8 mouse cellular contexts compared by ENCODE assay signal in the genomic region with DNA sequence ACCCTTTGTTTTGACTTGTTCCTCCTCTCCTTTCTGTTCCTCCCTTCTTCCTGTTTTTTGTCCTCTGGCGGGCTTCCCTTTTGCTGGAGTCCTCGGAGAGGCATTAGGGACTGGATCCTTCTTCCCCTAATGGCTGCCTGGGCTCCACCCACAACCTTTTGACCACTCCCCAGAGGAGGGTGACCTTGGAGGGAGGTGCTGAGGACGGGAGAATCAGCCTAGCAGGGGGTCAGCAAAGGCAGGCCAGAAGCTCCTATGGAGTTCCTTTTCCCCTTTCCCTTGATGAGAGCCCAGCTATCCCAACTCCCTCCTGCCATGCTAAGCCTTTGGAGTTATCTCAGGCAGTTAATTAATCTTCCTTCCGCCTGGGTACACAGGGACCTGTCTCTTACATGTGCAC. TPM values are rescaled to one million over a fixed set of nuclear protein-coding genes. Genes with fewer than 3 reads are reported as not detected.
DNase-seq lines count a peak whose midpoint lies in the region; ATAC-seq and TF ChIP-seq lines count a peak whose summit lies in the region.

No protein-coding gene starts in this region.

- peak overlapping the region; percentile 76 for H3K9ac ChIP-seq in forebrain, postnatal 0 days
- peak overlapping the region; percentile 88 for H3K9ac ChIP-seq in hindbrain, embryonic 14.5 days
- H3K9ac ChIP-seq in midbrain, embryonic 15.5 days: peak overlapping the region; percentile 78

- peak; percentile 54 for DNase-seq in ovary, adult 18-20 months (ENCODE audit: low spot score)
- DNase-seq in ovary, postnatal 10 days (ENCODE audit: low spot score): no peak
- DNase-seq in cerebellum, adult 2 months: peak; percentile 78 to 82
- DNase-seq in forebrain, postnatal 0 days: no peak
- DNase-seq in hindbrain, embryonic 14.5 days (ENCODE audit: low spot score): no peak
- peak; percentile 90 for DNase-seq in liver
- DNase-seq in testis, postnatal 14 days (ENCODE audit: low spot score): peak; percentile 32

- no peak for TF ChIP-seq CTCF in cerebellum, adult 2 months (IDR thresholded peaks at IDR 0.05; ENCODE audit: borderline replicate concordance, insufficient read depth, low read depth, low read length)
- TF ChIP-seq CTCF in forebrain, postnatal 0 days (IDR thresholded peaks at IDR 0.05; ENCODE audit: low read depth): no peak

- peak overlapping the region; percentile 71 for H3K4me2 ChIP-seq in forebrain, postnatal 0 days (ENCODE audit: low read depth)
- H3K4me2 ChIP-seq in hindbrain, embryonic 14.5 days (replicated peaks): peak overlapping the region; percentile 72
- peak overlapping the region; percentile 84 for H3K4me2 ChIP-seq in midbrain, embryonic 15.5 days

- H3K4me3 ChIP-seq in cerebellum, adult 2 months (replicated peaks; ENCODE audit: insufficient read depth, low read depth, low read length): peak overlapping the region; percentile 99
- peak overlapping the region; percentile 63 for H3K4me3 ChIP-seq in forebrain, postnatal 0 days (ENCODE audit: low read depth, low read length)
- H3K4me3 ChIP-seq in hindbrain, embryonic 14.5 days (replicated peaks; ENCODE audit: low read length): peak overlapping the region; percentile 71
- peak overlapping the region; percentile 69 for H3K4me3 ChIP-seq in midbrain, embryonic 15.5 days

- peaks cover 10% of the 10 kb centered on the region; the same call in 1 of the 2 replicates for H3K36me3 ChIP-seq in forebrain, postnatal 0 days (ENCODE audit: insufficient read depth)
- H3K36me3 ChIP-seq in hindbrain, embryonic 14.5 days (replicated peaks; ENCODE audit: control insufficient read depth, insufficient read depth): peaks cover 23% of the 10 kb centered on the region
- no peaks in the 10 kb centered on the region for H3K36me3 ChIP-seq in midbrain, embryonic 15.5 days (replicated peaks)

- peak overlapping the region; percentile 97 for H3K27ac ChIP-seq in cerebellum, adult 2 months (ENCODE audit: insufficient read depth, low read length)
- H3K27ac ChIP-seq in forebrain, postnatal 0 days (ENCODE audit: low read depth, low read length): peak overlapping the region; percentile 89
- peak overlapping the region; percentile 94 for H3K27ac ChIP-seq in hindbrain, embryonic 14.5 days
- peak overlapping the region; percentile 94 for H3K27ac ChIP-seq in midbrain, embryonic 15.5 days

- 5% methylated on average over 4 of the region's 4 CpGs for WGBS in cerebellum, adult 2 months
- 2% methylated on average over 4 of the region's 4 CpGs for WGBS in forebrain, postnatal 0 days
- WGBS in hindbrain, embryonic 14.5 days: 3% methylated on average over 4 of the region's 4 CpGs
- WGBS in midbrain, embryonic 15.5 days: 5% methylated on average over 4 of the region's 4 CpGs

- H3K27me3 ChIP-seq in cerebellum, adult 2 months (ENCODE audit: control insufficient read depth, insufficient read depth, low read length): no peaks in the 10 kb centered on the region
- H3K27me3 ChIP-seq in forebrain, postnatal 0 days (ENCODE audit: insufficient read depth, low read length): no peaks in the 10 kb centered on the region
- no peaks in the 10 kb centered on the region for H3K27me3 ChIP-seq in hindbrain, embryonic 14.5 days (ENCODE audit: control insufficient read depth, insufficient read depth, low read length)
- no peaks in the 10 kb centered on the region for H3K27me3 ChIP-seq in midbrain, embryonic 15.5 days (replicated peaks)

- peaks cover 13% of the 10 kb centered on the region; the same call in 1 of the 2 replicates for H3K4me1 ChIP-seq in cerebellum, adult 2 months (ENCODE audit: control insufficient read depth, insufficient read depth, low read length)
- peaks cover 13% of the 10 kb centered on the region for H3K4me1 ChIP-seq in forebrain, postnatal 0 days (ENCODE audit: insufficient read depth)
- peaks cover 29% of the 10 kb centered on the region for H3K4me1 ChIP-seq in hindbrain, embryonic 14.5 days (replicated peaks; ENCODE audit: control insufficient read depth, insufficient read depth, low read length)
- H3K4me1 ChIP-seq in midbrain, embryonic 15.5 days: peaks cover 37% of the 10 kb centered on the region

- H3K9me3 ChIP-seq in forebrain, postnatal 0 days (ENCODE audit: low read length): no peaks in the 10 kb centered on the region
- H3K9me3 ChIP-seq in hindbrain, embryonic 14.5 days (ENCODE audit: control insufficient read depth, low read length): no peaks in the 10 kb centered on the region
- H3K9me3 ChIP-seq in midbrain, embryonic 15.5 days: no peaks in the 10 kb centered on the region

- ATAC-seq in forebrain, postnatal 0 days: no peak
- no peak for ATAC-seq in hindbrain, embryonic 14.5 days (ENCODE audit: low FRiP score)
- no peak for ATAC-seq in midbrain, embryonic 15.5 days (replicated peaks)

- peak; percentile 66; the same call in 1 of the 2 replicates for TF ChIP-seq POLR2A in cerebellum, adult 2 months (IDR thresholded peaks at IDR 0.05; ENCODE audit: borderline replicate concordance, insufficient read depth, low read length)

RNA-seq across cellular contexts. Expression of gene Kmt5c, which starts 1.2 kb away (rescaled TPM):
- 81.5 and 89.6 TPM in 2 replicates for polyA plus RNA-seq in cerebellum, adult 2 months (2012; rRNA removed)
- total RNA-seq in forebrain, postnatal 0 days (2014; rRNA removed): 36.8 and 59.1 TPM in 2 replicates
- 32.3 and 35.1 TPM in 2 replicates for polyA plus RNA-seq in forebrain, postnatal 0 days (2015; fragmentation: Nextera tagmentation; extraction: Ambion mirVana)
- polyA plus RNA-seq in hindbrain, embryonic 14.5 days (2014; fragmentation: Nextera tagmentation; extraction: Ambion mirVana): 44.9 and 53.7 TPM in 2 replicates
- polyA plus RNA-seq in midbrain, embryonic 15.5 days (2015; fragmentation: Nextera tagmentation; extraction: Ambion mirVana): 75.3 and 77.2 TPM in 2 replicates

RNA-seq across cellular contexts. Expression of gene Cox6b2, which starts 11.7 kb away (rescaled TPM):
- 41.9 and 44.4 TPM in 2 replicates for polyA plus RNA-seq in cerebellum, adult 2 months (2012; rRNA removed)
- 3.8 and 4.8 TPM in 2 replicates for total RNA-seq in forebrain, postnatal 0 days (2014; rRNA removed)
- 19.8 and 23.3 TPM in 2 replicates for polyA plus RNA-seq in forebrain, postnatal 0 days (2015; fragmentation: Nextera tagmentation; extraction: Ambion mirVana)
- 18.6 and 19.7 TPM in 2 replicates for polyA plus RNA-seq in hindbrain, embryonic 14.5 days (2014; fragmentation: Nextera tagmentation; extraction: Ambion mirVana)
- polyA plus RNA-seq in midbrain, embryonic 15.5 days (2015; fragmentation: Nextera tagmentation; extraction: Ambion mirVana): 21.6 and 23.6 TPM in 2 replicates

RNA-seq across cellular contexts. Expression of gene Tmem150b, which starts 16.1 kb away (rescaled TPM):
- polyA plus RNA-seq in cerebellum, adult 2 months (2012; rRNA removed): not detected in 2 replicates
- not detected in 2 replicates for total RNA-seq in forebrain, postnatal 0 days (2014; rRNA removed)
- polyA plus RNA-seq in forebrain, postnatal 0 days (2015; fragmentation: Nextera tagmentation; extraction: Ambion mirVana): 0.18 TPM in 1 of 2 replicates, not detected in the other
- 0.12 and 0.24 TPM in 2 replicates for polyA plus RNA-seq in hindbrain, embryonic 14.5 days (2014; fragmentation: Nextera tagmentation; extraction: Ambion mirVana)
- polyA plus RNA-seq in midbrain, embryonic 15.5 days (2015; fragmentation: Nextera tagmentation; extraction: Ambion mirVana): 0.09 and 0.25 TPM in 2 replicates

RNA-seq across cellular contexts. Expression of gene Fam71e2, which starts 30.0 kb away (rescaled TPM):
- polyA plus RNA-seq in cerebellum, adult 2 months (2012; rRNA removed): not detected in 2 replicates
- not detected in 2 replicates for total RNA-seq in forebrain, postnatal 0 days (2014; rRNA removed)
- not detected in 2 replicates for polyA plus RNA-seq in forebrain, postnatal 0 days (2015; fragmentation: Nextera tagmentation; extraction: Ambion mirVana)
- polyA plus RNA-seq in hindbrain, embryonic 14.5 days (2014; fragmentation: Nextera tagmentation; extraction: Ambion mirVana): not detected in 2 replicates
- not detected in 2 replicates for polyA plus RNA-seq in midbrain, embryonic 15.5 days (2015; fragmentation: Nextera tagmentation; extraction: Ambion mirVana)

RNA-seq across cellular contexts. Expression of gene Il11, which starts 41.5 kb away (rescaled TPM):
- 1.2 TPM in 2 replicates for polyA plus RNA-seq in cerebellum, adult 2 months (2012; rRNA removed)
- 1.2 and 2.6 TPM in 2 replicates for total RNA-seq in forebrain, postnatal 0 days (2014; rRNA removed)
- polyA plus RNA-seq in forebrain, postnatal 0 days (2015; fragmentation: Nextera tagmentation; extraction: Ambion mirVana): 1.2 and 2.1 TPM in 2 replicates
- polyA plus RNA-seq in hindbrain, embryonic 14.5 days (2014; fragmentation: Nextera tagmentation; extraction: Ambion mirVana): 0.35 and 0.41 TPM in 2 replicates
- 1.0 and 1.6 TPM in 2 replicates for polyA plus RNA-seq in midbrain, embryonic 15.5 days (2015; fragmentation: Nextera tagmentation; extraction: Ambion mirVana)

Comparison
In these comparisons a context has a peak if more than half of its experiments do, and no peak if none do; other contexts are left out.
1. DNase-seq: peak in ovary, adult 18-20 months (single experiment), cerebellum, adult 2 months (2 of 2), liver (single experiment) and testis, postnatal 14 days (single experiment); none in ovary, postnatal 10 days (single experiment), forebrain, postnatal 0 days (single experiment) and hindbrain, embryonic 14.5 days (single experiment).
2. Peak in every context shown above with its lines, with median percentiles within 50 percentile points of each other: H3K27ac ChIP-seq, H3K4me3 ChIP-seq, H3K4me2 ChIP-seq and H3K9ac ChIP-seq.